Mouse (Mus musculus): ENCODE results near the gene Arhgap22.

The Arhgap22 gene

GRCm38 (mm10) chr14:33287920-33288319 is 74.1 kb downstream of the Arhgap22 start:
- DNase-seq: no peak

- DNase-seq: no peak
Measured at GRCm38 (mm10) chr14:33290038-33290437, 76.2 kb downstream of the Arhgap22 start.

- DNase-seq: no peak
Measured at GRCm38 (mm10) chr14:33294488-33294887, 80.7 kb downstream of the Arhgap22 start.

GRCm38 (mm10) chr14:33296698-33297341 is 83.0 kb downstream of the Arhgap22 start:
- no peak for DNase-seq

- DNase-seq: no peak
Measured at GRCm38 (mm10) chr14:33300591-33300990, 86.8 kb downstream of the Arhgap22 start.

GRCm38 (mm10) chr14:33303348-33303819 is 89.6 kb downstream of the Arhgap22 start:
- peak; percentile 63 for DNase-seq

GRCm38 (mm10) chr14:33305645-33306281 is 91.9 kb downstream of the Arhgap22 start:
- DNase-seq: no peak

GRCm38 (mm10) chr14:33310719-33311118 is 96.9 kb downstream of the Arhgap22 start:
- no peak for DNase-seq

GRCm38 (mm10) chr14:33312309-33312708 is 98.5 kb downstream of the Arhgap22 start:
- DNase-seq: no peak

- peak; percentile 50 for DNase-seq
Measured at GRCm38 (mm10) chr14:33313624-33314023, 99.8 kb downstream of the Arhgap22 start.

GRCm38 (mm10) chr14:33314160-33314559 is 100.3 kb downstream of the Arhgap22 start:
- DNase-seq: no peak

GRCm38 (mm10) chr14:33315111-33315510 is 101.3 kb downstream of the Arhgap22 start:
- no peak for DNase-seq

GRCm38 (mm10) chr14:33315771-33316170 is 101.9 kb downstream of the Arhgap22 start:
- no peak for DNase-seq

GRCm38 (mm10) chr14:33317946-33318345 is 104.1 kb downstream of the Arhgap22 start:
- no peak for DNase-seq

- DNase-seq: peak; percentile 70
Measured at GRCm38 (mm10) chr14:33319541-33320521, 106.0 kb downstream of the Arhgap22 start.

GRCm38 (mm10) chr14:33320856-33321255 is 107.0 kb downstream of the Arhgap22 start:
- DNase-seq: peak; percentile 46

- DNase-seq: peak; percentile 60
Measured at GRCm38 (mm10) chr14:33322661-33323088, 108.8 kb downstream of the Arhgap22 start.

- peak; percentile 29 for DNase-seq
Measured at GRCm38 (mm10) chr14:33324556-33324955, 110.7 kb downstream of the Arhgap22 start.

- no peak for DNase-seq
Measured at GRCm38 (mm10) chr14:33328369-33328768, 114.5 kb downstream of the Arhgap22 start.

- DNase-seq: no peak
Measured at GRCm38 (mm10) chr14:33329297-33329805, 115.5 kb downstream of the Arhgap22 start.

GRCm38 (mm10) chr14:33330986-33331385 is 117.2 kb downstream of the Arhgap22 start:
- DNase-seq: no peak

GRCm38 (mm10) chr14:33331627-33332026 is 117.8 kb downstream of the Arhgap22 start:
- no peak for DNase-seq

GRCm38 (mm10) chr14:33333833-33334232 is 120.0 kb downstream of the Arhgap22 start:
- DNase-seq: peak; percentile 52
